Mouse (Mus musculus): ENCODE measurements around the gene Fbxo8.

DNA sequence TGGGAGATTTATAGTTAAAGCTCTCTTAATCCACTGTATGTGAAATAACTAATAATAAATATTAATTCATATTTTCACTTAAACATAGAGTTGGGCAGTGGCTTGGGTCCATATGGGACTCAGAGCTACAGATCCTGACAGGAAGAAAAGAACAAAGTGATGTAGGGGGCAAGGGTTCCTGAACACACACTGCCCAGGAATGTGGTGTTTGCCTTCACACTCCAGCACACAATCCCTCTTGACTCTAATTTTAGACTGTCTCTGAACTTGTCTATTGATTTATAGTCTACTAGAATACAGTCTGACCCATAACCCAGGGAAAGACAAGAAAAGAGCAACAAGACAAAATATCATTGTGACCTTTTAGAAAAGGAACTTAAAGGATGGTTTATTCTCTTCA is 49.0 kb upstream of the Fbxo8 start:
- no peak for TF ChIP-seq CTCF (IDR thresholded peaks at IDR 0.05; ENCODE audit: low read depth)
- no peak for TF ChIP-seq EP300 (IDR thresholded peaks at IDR 0.05; ENCODE audit: low read depth)

Data from liver, postnatal 0 days (tissue).